Mouse (Mus musculus) stomach, embryonic 14.5 days (tissue): Measurements from ENCODE around the gene D5Ertd579e. TPM values are rescaled to one million over a fixed set of nuclear protein-coding genes. Genes with fewer than 3 reads are reported as not detected.

Experiments used
- ATAC-seq: fragments of 200-750 bp; cut with Nextera tagmentation; 2 replicates; pipeline ENCODE4 v1.8.0; 2017; ENCODE audit warnings: low read depth, moderate TSS enrichment; ENCODE audit not compliant: insufficient number of reproducible peaks, insufficient read depth, low FRiP score
- H3K27ac ChIP-seq: fragments of 300-500 bp; sonication (generic); 2 replicates; pipeline ENCODE4 v1.5.1; 2014; ENCODE audit warnings: mild to moderate bottlenecking, low read length, moderate library complexity, mixed read lengths
- H3K27me3 ChIP-seq: fragments of 300-500 bp; sonication (generic); 2 replicates; pipeline ENCODE4 v1.6.1; 2014; ENCODE audit warnings: low read length, control low read depth, mixed read lengths; ENCODE audit not compliant: control insufficient read depth, insufficient read depth
- H3K36me3 ChIP-seq: fragments of 300-500 bp; sonication (generic); 2 replicates; pipeline ENCODE4 v1.6.1; 2014; ENCODE audit warnings: mild to moderate bottlenecking, control low read depth, low read length, moderate library complexity, mixed read lengths; ENCODE audit not compliant: control insufficient read depth, insufficient read depth
- H3K4me1 ChIP-seq: fragments of 300-500 bp; sonication (generic); 2 replicates; pipeline ENCODE4 v1.6.1; 2014; ENCODE audit warnings: low read length, control low read depth, mixed read lengths; ENCODE audit not compliant: control insufficient read depth, insufficient read depth
- H3K4me2 ChIP-seq: fragments of 300-500 bp; sonication (generic); replicated peaks from 2 replicates; pipeline ENCODE4 v1.6.1; 2014; ENCODE audit warnings: low read depth, low read length, control low read depth
- H3K4me3 ChIP-seq: fragments of 300-500 bp; sonication (generic); 2 replicates; pipeline ENCODE4 v1.5.1; 2014; ENCODE audit warnings: low read depth, low read length, control low read depth
- H3K9ac ChIP-seq: fragments of 300-500 bp; sonication (generic); replicated peaks from 2 replicates; pipeline ENCODE4 v1.6.1; 2014; ENCODE audit warnings: low read depth, mild to moderate bottlenecking, control low read depth, low read length, moderate library complexity, mixed read lengths
- H3K9me3 ChIP-seq: fragments of 300-500 bp; sonication (generic); 2 replicates; pipeline ENCODE4 v1.6.1; 2016; ENCODE audit warnings: low read depth, low read length, control low read depth; ENCODE audit not compliant: control insufficient read depth
- WGBS: fragments of 180-500 bp; shearing (Covaris S2); extraction: QIAGEN DNeasy Blood & Tissue Kit; methylation state at CpG from one replicate; pipeline ENCODE4 v1.1.7; 2014; 5-methylcytosine and 5-hydroxymethylcytosine counted together
- polyA plus RNA-seq: library from polyadenylated mRNA; unstranded; fragments of >200 nt; fragmentation: Nextera tagmentation; extraction: Ambion mirVana; gene quantifications from 2 replicates; pipeline ENCODE4 v1.2.1, GENCODE M21; 2014

D5Ertd579e gene
- polyA plus RNA-seq, 1 experiment from 2014 or later, result 31.6 TPM

DNA sequence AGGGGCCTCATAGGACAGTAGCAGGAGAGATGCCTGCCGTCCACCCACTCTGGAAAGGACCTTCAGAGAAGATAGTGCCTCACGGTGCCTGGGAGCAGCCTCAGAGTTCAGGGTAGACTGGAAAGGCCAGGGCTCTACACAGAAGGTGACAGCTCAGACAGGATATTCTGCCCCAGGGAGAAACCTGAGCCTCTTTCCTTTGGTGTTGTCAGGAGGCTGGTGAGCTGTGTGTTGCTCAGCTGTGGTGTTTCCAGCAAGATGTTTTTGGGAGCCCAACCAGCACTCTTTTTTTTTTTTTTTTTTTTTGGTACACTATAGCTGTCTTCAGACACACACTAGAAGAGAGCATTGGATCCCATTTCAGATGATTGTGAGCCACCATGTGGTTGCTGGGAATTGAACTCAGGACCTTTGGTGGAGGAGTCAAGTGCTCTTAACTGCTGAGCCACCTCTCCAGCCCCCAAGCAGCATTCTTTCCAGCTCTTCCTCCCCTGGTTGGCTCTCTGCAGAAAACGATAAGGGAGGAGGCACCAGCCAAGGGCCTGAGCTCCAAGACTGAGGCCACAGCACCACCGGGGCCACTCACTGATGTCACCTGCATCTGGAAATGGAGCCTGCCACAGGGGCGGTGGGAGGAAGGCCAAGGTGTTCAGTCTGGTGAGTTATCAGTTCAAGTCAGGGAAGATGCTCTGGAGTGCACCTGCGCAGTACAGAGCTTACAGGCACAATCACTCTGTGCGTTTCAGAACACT is 36.3 kb upstream of the D5Ertd579e start:
- H3K27me3 ChIP-seq, result 0 out of 2 replicates have a peak, but pooled peaks cover 2% of the 10 kb centered on the region
- no peaks in the 10 kb centered on the region for H3K4me1 ChIP-seq
- ATAC-seq, result no peak
- no peak overlapping the region for H3K27ac ChIP-seq
- no peaks in the 10 kb centered on the region for H3K9me3 ChIP-seq
- no peak overlapping the region for H3K4me2 ChIP-seq
- H3K9ac ChIP-seq, result no peak overlapping the region
- 63% methylated on average over 7 of the region's 7 CpGs for WGBS
- H3K4me3 ChIP-seq, result no peak overlapping the region
- no peaks in the 10 kb centered on the region for H3K36me3 ChIP-seq

- ATAC-seq, result no peak
- Histone ChIP-seq H3K4me1 (no peaks in the 10 kb centered on the region), H3K36me3 (no peaks in the 10 kb centered on the region), H3K4me3 (no peak overlapping the region), H3K27me3 (0 out of 2 replicates have a peak, but pooled peaks cover 1% of the 10 kb centered on the region), H3K9me3 (no peaks in the 10 kb centered on the region), H3K4me2 (no peak overlapping the region), H3K9ac (no peak overlapping the region), H3K27ac (no peak overlapping the region)
- 63% methylated on average over 3 of the region's 3 CpGs for WGBS
These were observed 34.9 kb upstream of the D5Ertd579e start for GRCm38 (mm10) chr5:36730689-36731088.

DNA sequence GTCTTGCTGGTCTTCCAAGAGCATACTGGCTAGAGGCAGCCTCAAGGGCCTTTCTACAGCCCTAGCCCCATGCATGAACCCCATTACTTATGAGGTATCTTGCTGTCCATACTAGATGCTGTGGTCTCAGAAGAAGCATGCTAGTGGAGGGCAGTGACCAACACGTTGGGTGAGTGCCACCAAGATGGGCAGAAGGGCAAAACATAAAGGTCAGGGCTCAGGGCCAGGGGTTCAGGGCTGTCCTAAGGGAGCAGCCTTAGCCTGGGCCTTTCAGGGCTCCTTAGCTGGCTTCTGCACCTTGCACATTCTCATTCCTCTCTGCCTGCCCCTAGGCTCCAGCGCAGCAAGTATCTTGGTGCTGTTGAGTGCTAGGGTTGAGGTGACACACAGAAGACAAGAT is 34.1 kb upstream of the D5Ertd579e start:
- Histone ChIP-seq H3K27ac (no peak overlapping the region), H3K4me1 (no peaks in the 10 kb centered on the region)

DNA sequence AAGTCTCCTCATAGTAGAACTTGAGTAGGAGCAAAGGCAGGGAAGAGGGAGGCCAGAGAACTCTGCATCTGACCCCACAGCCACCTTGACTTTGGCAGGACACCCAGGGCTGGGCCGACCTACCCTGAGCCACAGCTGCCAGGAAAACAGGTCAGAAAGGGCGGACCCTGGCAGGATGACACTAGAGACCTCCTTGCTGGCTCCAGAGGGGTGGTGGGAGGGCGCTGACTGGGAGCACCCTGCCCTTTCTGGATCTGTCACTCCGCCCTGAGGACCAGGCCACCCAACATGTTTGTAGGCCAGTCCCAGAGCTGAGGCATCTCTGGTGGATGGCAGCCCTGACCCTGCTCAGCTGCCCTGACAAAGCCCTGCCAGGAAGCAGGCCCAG is 33.3 kb upstream of the D5Ertd579e start:
- H3K9me3 ChIP-seq, result no peaks in the 10 kb centered on the region
- no peak overlapping the region for H3K4me3 ChIP-seq
- no peaks in the 10 kb centered on the region for H3K27me3 ChIP-seq
- H3K4me2 ChIP-seq, result no peak overlapping the region
- WGBS, result 82% methylated on average over 4 of the region's 4 CpGs
- no peak overlapping the region for H3K27ac ChIP-seq
- no peak overlapping the region for H3K9ac ChIP-seq
- H3K4me1 ChIP-seq, result no peaks in the 10 kb centered on the region
- no peak for ATAC-seq
- H3K36me3 ChIP-seq, result no peaks in the 10 kb centered on the region

More for the DNA sequence above, 34.1 kb upstream of the D5Ertd579e start:
- Histone ChIP-seq H3K36me3 (no peaks in the 10 kb centered on the region), H3K9me3 (no peaks in the 10 kb centered on the region), H3K4me2 (no peak overlapping the region), H3K9ac (no peak overlapping the region), H3K27me3 (no peaks in the 10 kb centered on the region), H3K4me3 (no peak overlapping the region)
- no peak for ATAC-seq
- 90% methylated on average over 2 of the region's 2 CpGs for WGBS

DNA sequence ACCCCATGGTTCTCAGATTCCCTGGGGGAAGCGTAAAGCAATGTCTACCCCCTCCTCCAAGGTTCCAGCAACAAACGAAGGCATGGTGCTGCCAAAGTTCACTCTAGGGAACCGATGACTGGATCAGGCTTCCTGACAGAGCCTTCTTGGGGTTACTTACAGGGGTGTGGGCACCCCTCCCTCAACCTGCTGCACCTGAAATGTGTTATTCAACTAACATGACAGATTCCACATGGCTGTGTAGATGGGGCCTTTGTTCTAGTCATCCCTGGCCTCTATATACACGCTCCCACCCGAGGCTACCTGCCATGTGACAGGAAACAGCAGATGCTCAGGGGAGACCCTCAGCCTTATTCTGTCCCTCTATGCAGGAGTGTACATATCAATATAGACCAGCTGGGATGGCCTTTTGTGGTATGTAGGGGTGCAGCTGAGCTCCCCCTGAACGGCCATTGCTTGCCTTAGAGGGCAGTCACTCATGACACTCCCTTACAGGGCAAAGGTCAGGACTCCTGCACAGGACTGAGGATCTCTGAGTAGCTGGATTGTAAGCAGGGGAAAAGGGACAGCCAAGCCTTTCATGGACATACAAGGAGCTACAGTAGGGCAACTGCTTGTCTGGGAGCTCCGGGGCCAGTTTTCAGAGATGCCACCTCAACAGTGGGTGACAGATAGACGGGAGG is 32.7 kb upstream of the D5Ertd579e start:
- Histone ChIP-seq H3K9ac (no peak overlapping the region), H3K4me3 (no peak overlapping the region), H3K9me3 (no peaks in the 10 kb centered on the region), H3K27ac (no peak overlapping the region), H3K4me2 (no peak overlapping the region), H3K4me1 (no peaks in the 10 kb centered on the region), H3K36me3 (no peaks in the 10 kb centered on the region), H3K27me3 (no peaks in the 10 kb centered on the region)
- no peak for ATAC-seq
- 68% methylated on average over 8 of the region's 8 CpGs for WGBS

DNA sequence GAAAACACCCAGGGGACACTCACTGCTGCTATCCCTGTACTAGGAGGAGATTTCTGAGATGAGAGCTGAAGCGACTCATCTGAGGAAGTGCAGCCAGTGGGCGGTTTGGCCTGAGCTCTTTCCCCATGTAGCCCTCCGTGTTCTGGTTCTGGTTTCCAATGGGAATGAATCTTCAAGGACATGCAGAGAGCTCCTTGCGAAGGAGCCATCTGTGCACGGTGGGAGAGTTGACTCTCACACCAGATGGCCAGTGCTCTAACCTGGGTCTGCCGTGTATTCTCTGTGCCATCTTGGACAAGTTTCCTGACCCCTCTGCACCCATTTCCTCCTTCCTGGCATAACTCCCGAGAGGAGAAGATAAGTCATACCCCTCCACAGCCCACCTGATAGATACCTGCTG is 32.0 kb upstream of the D5Ertd579e start:
- 78% methylated on average over 7 of the region's 7 CpGs for WGBS
- ATAC-seq, result no peak
- Histone ChIP-seq H3K4me3 (no peak overlapping the region), H3K27ac (no peak overlapping the region), H3K9ac (no peak overlapping the region), H3K4me1 (no peaks in the 10 kb centered on the region), H3K4me2 (no peak overlapping the region), H3K9me3 (no peaks in the 10 kb centered on the region), H3K36me3 (no peaks in the 10 kb centered on the region), H3K27me3 (no peaks in the 10 kb centered on the region)

DNA sequence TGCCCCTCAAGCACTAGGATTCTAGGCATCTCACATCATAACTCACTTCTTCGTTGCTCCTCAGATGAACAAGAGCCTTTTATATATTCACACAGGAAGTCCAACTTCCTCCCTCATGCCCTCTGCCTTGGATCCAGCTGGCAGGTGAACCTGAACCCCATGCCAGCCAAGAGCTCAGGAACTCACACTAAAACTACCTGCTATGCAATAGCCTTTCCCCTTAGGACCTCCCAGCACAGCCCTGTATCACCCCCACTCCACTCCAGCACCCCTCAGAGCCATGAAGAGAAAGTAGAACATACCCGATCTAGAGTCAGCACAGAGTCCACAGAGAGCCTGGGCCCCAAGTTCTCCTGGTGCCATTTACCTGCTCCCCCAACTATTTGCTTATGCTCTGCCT is 31.3 kb upstream of the D5Ertd579e start:
- H3K27me3 ChIP-seq, result no peaks in the 10 kb centered on the region
- ATAC-seq, result no peak
- H3K9ac ChIP-seq, result no peak overlapping the region
- no peak overlapping the region for H3K4me3 ChIP-seq
- no peak overlapping the region for H3K4me2 ChIP-seq
- H3K27ac ChIP-seq, result no peak overlapping the region
- no peaks in the 10 kb centered on the region for H3K9me3 ChIP-seq
- no peaks in the 10 kb centered on the region for H3K4me1 ChIP-seq
- no peaks in the 10 kb centered on the region for H3K36me3 ChIP-seq
- WGBS, result 68% methylated on average over 2 of the region's 2 CpGs

DNA sequence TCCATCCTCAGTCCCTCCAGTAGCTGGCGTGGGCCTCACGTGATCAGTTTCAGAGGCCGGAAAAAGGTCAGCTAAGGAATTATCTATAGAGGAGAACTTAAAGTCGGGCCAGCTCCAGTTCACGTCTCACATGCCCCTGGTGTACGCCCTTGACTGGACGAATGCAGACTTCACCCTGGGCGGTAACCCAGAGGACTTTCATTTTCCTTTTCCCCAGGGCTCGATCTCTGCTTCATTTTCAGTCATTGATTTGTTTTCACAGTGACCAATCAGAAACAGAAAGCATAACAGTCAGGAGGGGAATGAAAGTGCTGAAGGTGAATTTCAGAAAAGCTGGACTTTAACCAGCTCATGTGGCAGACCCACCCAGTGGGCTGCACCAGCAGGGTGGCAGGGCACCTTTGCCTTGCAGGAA is 30.6 kb upstream of the D5Ertd579e start:
- Histone ChIP-seq H3K9me3 (no peaks in the 10 kb centered on the region), H3K4me1 (no peaks in the 10 kb centered on the region), H3K27ac (no peak overlapping the region), H3K27me3 (no peaks in the 10 kb centered on the region), H3K36me3 (no peaks in the 10 kb centered on the region), H3K4me3 (no peak overlapping the region), H3K9ac (no peak overlapping the region), H3K4me2 (no peak overlapping the region)
- 60% methylated on average over 9 of the region's 9 CpGs for WGBS
- ATAC-seq, result peak; percentile 54
